Mouse (Mus musculus) liver, postnatal 0 days (tissue): ENCODE data around the gene Nfib.

Experiments used
- CTCF ChIP-seq: sonication (generic); IDR thresholded peaks from 2 replicates; pipeline ENCODE4 v1.5.1; 2016; ENCODE audit warnings: antibody characterized with exemption, low read depth
- EP300 ChIP-seq: IDR thresholded peaks from 2 replicates; pipeline ENCODE4 v1.6.1; 2016; ENCODE audit warnings: antibody characterized with exemption, low read depth, mild to moderate bottlenecking

DNA sequence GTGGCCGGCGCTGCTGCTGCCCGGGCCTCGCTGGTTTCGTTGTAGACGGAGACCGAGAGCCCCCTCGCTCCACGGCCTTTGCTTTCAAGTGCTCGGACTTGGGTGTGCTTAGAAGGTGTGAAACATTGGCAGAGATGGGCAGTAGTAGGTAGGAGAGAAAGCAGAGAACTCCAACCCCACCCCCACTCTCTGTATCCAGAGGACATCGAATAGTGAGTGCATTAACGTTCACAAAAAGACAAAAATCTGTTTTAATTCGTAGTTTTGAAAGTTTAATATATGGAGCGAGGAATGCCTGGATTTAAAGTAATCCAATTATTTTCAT, 192.2 kb downstream of the Nfib start:
- no peak for TF ChIP-seq CTCF
- TF ChIP-seq EP300 = no peak
